ENCODE assay signal across 19 mouse cellular contexts in the genomic region with DNA sequence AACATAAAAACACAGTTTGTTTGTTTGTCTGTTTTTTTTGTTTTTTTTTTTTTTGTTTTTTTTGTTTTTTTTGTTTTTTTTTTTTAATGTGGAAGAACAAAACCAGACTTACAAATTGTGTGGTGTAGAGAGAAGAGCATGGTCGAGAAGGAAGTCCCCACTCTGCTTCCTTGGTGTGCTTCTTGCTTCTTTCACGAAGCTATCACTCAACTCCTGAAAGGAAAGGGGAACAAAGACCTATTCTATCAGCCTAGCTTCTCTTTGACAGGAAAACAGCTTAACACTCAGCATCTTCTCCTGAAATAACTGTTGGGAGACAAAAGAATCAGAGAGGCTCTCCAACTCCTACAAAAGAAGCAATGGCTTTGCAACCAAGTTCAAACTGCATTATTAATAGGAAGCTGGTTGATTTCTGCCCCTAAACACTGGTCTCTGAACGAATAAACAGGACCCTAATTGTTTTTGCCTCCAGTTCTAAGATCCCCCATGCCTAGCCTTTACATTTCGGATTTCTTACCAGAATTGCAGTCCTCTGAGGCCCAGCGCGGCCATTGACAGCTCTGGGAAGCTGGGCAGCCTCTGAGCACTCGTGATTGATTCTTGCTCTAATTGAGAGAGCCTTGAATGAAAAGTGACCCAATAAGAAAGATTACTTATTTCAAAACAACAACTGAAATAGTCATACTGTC.
DNase-seq lines count a peak whose midpoint lies in the region; ATAC-seq and TF ChIP-seq lines count a peak whose summit lies in the region.
"Had no signal": no experiment of that assay in that cellular context is flagged by ENCODE, and none has a peak within 500 bp of the region (broad histone marks: within the 10 kb centered on the region; RNA-seq: fewer than 3 reads in every experiment).

No protein-coding gene starts in this region.

- DNase-seq in forebrain, embryonic 11.5 days (ENCODE audit: low spot score): no peak
- DNase-seq in forebrain, postnatal 0 days: no peak
- peak; percentile 65 for DNase-seq in brain, embryonic 14.5 days (ENCODE audit: low read depth)
- DNase-seq in adrenal gland, postnatal 25 days: no peak
- no peak for DNase-seq in urinary bladder, postnatal 36 days (ENCODE audit: low spot score in 2 of 2)
- no peak for DNase-seq in adrenal gland, adult (ENCODE audit: inconsistent age in 2 of 2, low spot score in 1 of 2)
- DNase-seq: adrenal gland, adult 2 months; cerebellum, adult 11 months; gastrocnemius, postnatal 10 days; heart, adult 2 months; kidney, adult 8-10 months; kidney, postnatal 36 days; layer of hippocampus, adult 9-11 months; thymus, postnatal 4 days had no signal

- no peak overlapping the region for H3K9ac ChIP-seq in forebrain, embryonic 11.5 days (ENCODE audit: low read length)
- H3K9ac ChIP-seq in forebrain, postnatal 0 days: no peak overlapping the region
- H3K9ac ChIP-seq in forebrain, embryonic 13.5 days: no peak overlapping the region
- H3K9ac ChIP-seq in midbrain, embryonic 13.5 days (replicated peaks): no peak overlapping the region
- H3K9ac ChIP-seq: limb, embryonic 13.5 days; liver, embryonic 14.5 days had no signal

- no peaks in the 10 kb centered on the region for H3K27me3 ChIP-seq in forebrain, embryonic 11.5 days (ENCODE audit: control insufficient read depth, insufficient read depth, low read length)
- no peaks in the 10 kb centered on the region for H3K27me3 ChIP-seq in forebrain, postnatal 0 days (ENCODE audit: insufficient read depth, low read length)
- H3K27me3 ChIP-seq in forebrain, embryonic 13.5 days: no peaks in the 10 kb centered on the region
- H3K27me3 ChIP-seq in midbrain, embryonic 13.5 days: no peaks in the 10 kb centered on the region

- H3K4me3 ChIP-seq in forebrain, embryonic 11.5 days (ENCODE audit: low read depth, low read length): no peak overlapping the region
- no peak overlapping the region for H3K4me3 ChIP-seq in forebrain, postnatal 0 days (ENCODE audit: low read depth, low read length)
- H3K4me3 ChIP-seq in forebrain, embryonic 13.5 days: no peak overlapping the region
- no peak overlapping the region for H3K4me3 ChIP-seq in midbrain, embryonic 13.5 days (replicated peaks)
- H3K4me3 ChIP-seq: heart, adult 2 months had no signal

- peak; percentile 61 for ATAC-seq in forebrain, embryonic 11.5 days (replicated peaks; ENCODE audit: low FRiP score)
- no peak for ATAC-seq in forebrain, postnatal 0 days
- no peak for ATAC-seq in forebrain, embryonic 13.5 days
- ATAC-seq in midbrain, embryonic 13.5 days: no peak
- ATAC-seq: inflammation-experienced regulatory T-cells, adult 6 months had no signal

- no peak for TF ChIP-seq POLR2A in brain, embryonic 14.5 days (IDR thresholded peaks at IDR 0.05; ENCODE audit: borderline replicate concordance, extremely low read depth, insufficient read depth, insufficient read length, poor library complexity, severe bottlenecking)

- no peaks in the 10 kb centered on the region for H3K36me3 ChIP-seq in forebrain, embryonic 11.5 days (ENCODE audit: control insufficient read depth, insufficient read depth, low read length)
- no peaks in the 10 kb centered on the region for H3K36me3 ChIP-seq in forebrain, postnatal 0 days (ENCODE audit: insufficient read depth)
- H3K36me3 ChIP-seq in forebrain, embryonic 13.5 days (ENCODE audit: poor library complexity, severe bottlenecking): no peaks in the 10 kb centered on the region
- no peaks in the 10 kb centered on the region for H3K36me3 ChIP-seq in midbrain, embryonic 13.5 days
- H3K36me3 ChIP-seq: limb, embryonic 13.5 days had no signal

- TF ChIP-seq CTCF in forebrain, postnatal 0 days (IDR thresholded peaks at IDR 0.05; ENCODE audit: low read depth): no peak
- TF ChIP-seq CTCF in brain, embryonic 14.5 days (IDR thresholded peaks at IDR 0.05; ENCODE audit: borderline replicate concordance, extremely low read depth, insufficient read depth, insufficient read length): no peak

- peaks cover 3% of the 10 kb centered on the region; the same call in 1 of the 2 replicates for H3K4me1 ChIP-seq in forebrain, embryonic 11.5 days (replicated peaks; ENCODE audit: control insufficient read depth, insufficient read depth, low read length)
- H3K4me1 ChIP-seq in forebrain, postnatal 0 days (ENCODE audit: insufficient read depth): peaks cover 13% of the 10 kb centered on the region; the same call in 1 of the 2 replicates
- peaks cover 54% of the 10 kb centered on the region for H3K4me1 ChIP-seq in forebrain, embryonic 13.5 days
- peaks cover 43% of the 10 kb centered on the region for H3K4me1 ChIP-seq in midbrain, embryonic 13.5 days (replicated peaks)

- H3K27ac ChIP-seq in forebrain, embryonic 11.5 days (ENCODE audit: low read depth, low read length): peak overlapping the region; percentile 2; the same call in 1 of the 2 replicates
- H3K27ac ChIP-seq in forebrain, postnatal 0 days (ENCODE audit: low read depth, low read length): no peak overlapping the region
- H3K27ac ChIP-seq in forebrain, embryonic 13.5 days: peak overlapping the region; percentile 44
- H3K27ac ChIP-seq in midbrain, embryonic 13.5 days: peak overlapping the region; percentile 55
- H3K27ac ChIP-seq: heart, adult 2 months; limb, embryonic 13.5 days; liver, embryonic 14.5 days had no signal

- no peaks in the 10 kb centered on the region for H3K9me3 ChIP-seq in forebrain, embryonic 11.5 days (ENCODE audit: control insufficient read depth, low read length)
- H3K9me3 ChIP-seq in forebrain, postnatal 0 days (ENCODE audit: low read length): no peaks in the 10 kb centered on the region
- H3K9me3 ChIP-seq in forebrain, embryonic 13.5 days (replicated peaks): no peaks in the 10 kb centered on the region
- H3K9me3 ChIP-seq in midbrain, embryonic 13.5 days: no peaks in the 10 kb centered on the region
- H3K9me3 ChIP-seq: limb, embryonic 13.5 days had no signal

- no peak overlapping the region for H3K4me2 ChIP-seq in forebrain, embryonic 11.5 days (ENCODE audit: low read depth, low read length, severe bottlenecking)
- H3K4me2 ChIP-seq in forebrain, postnatal 0 days (ENCODE audit: low read depth): no peak overlapping the region
- 0 out of 2 replicates have a peak overlapping the region, but pooled peaks have one; percentile 45 for H3K4me2 ChIP-seq in forebrain, embryonic 13.5 days
- no peak overlapping the region for H3K4me2 ChIP-seq in midbrain, embryonic 13.5 days (replicated peaks)

- 10% methylated on average over 7 of the region's 7 CpGs for WGBS in forebrain, embryonic 11.5 days
- WGBS in forebrain, postnatal 0 days: 20% methylated on average over 7 of the region's 7 CpGs
- WGBS in forebrain, embryonic 13.5 days: 6% methylated on average over 7 of the region's 7 CpGs
- 8% methylated on average over 7 of the region's 7 CpGs for WGBS in midbrain, embryonic 13.5 days
